Mouse (Mus musculus): ENCODE data around the gene Gm21680. TPM values are rescaled to one million over a fixed set of nuclear protein-coding genes. Genes with fewer than 3 reads are reported as not detected.
"Not testable (repeated sequence)": the region's sequence is repeated elsewhere in the genome, so short reads cannot be mapped to it uniquely, and the experiment has no call there.

Gene Gm21680
- total RNA-seq (2021) (not detected), polyA plus RNA-seq (2012; rRNA removed) (not detected in 2 replicates)
- long read RNA-seq = 0 reads

- DNase-seq = not testable (repeated sequence)
These were observed at the start of gene Gm21680 for GRCm38 (mm10) chr5:25972563-25972962. TSS of gene Gm21680 (minus strand) at chr5:25972663.

- DNase-seq = not testable (repeated sequence)
These were observed 35.2 kb upstream of the Gm21680 start for GRCm38 (mm10) chr5:26007697-26008096.

GRCm38 (mm10) chr5:26006937-26007695 is 34.7 kb upstream of the Gm21680 start:
- DNase-seq = peak; percentile 59

- not testable (repeated sequence) for DNase-seq
These were observed 32.2 kb upstream of the Gm21680 start, which contains the start of gene Gm1979 for GRCm38 (mm10) chr5:26004698-26005097. TSS of gene Gm1979 (minus strand) at chr5:26004798.

GRCm38 (mm10) chr5:25988550-25988949 is 16.1 kb upstream of the Gm21680 start, which contains the start of gene Gm21698:
TSS of gene Gm21698 (minus strand) at chr5:25988650.
- DNase-seq = not testable (repeated sequence)

GRCm38 (mm10) chr5:25957050-25957449 is 15.4 kb downstream of the Gm21680 start:
- not testable (repeated sequence) for DNase-seq

- peak; percentile 28 for DNase-seq
These were observed 15.9 kb downstream of the Gm21680 start for GRCm38 (mm10) chr5:25956611-25957010.

- not testable (repeated sequence) for DNase-seq
These were observed 18.1 kb downstream of the Gm21680 start, which contains the start of gene Gm21671 for GRCm38 (mm10) chr5:25954317-25954716. TSS of gene Gm21671 (minus strand) at chr5:25954417.

- DNase-seq = not testable (repeated sequence)
These were observed 27.1 kb downstream of the Gm21680 start for GRCm38 (mm10) chr5:25945391-25945790.

- not testable (repeated sequence) for DNase-seq
These were observed 30.2 kb downstream of the Gm21680 start, which contains the start of gene Gm21663 for GRCm38 (mm10) chr5:25942281-25942680. TSS of gene Gm21663 (minus strand) at chr5:25942381.

Other genes with a start within 250 kb of the Gm21680 start
- 1 to 10 TPM; 6.2 to 9.3 TPM for gene Actr3b, start 212.7 kb downstream of the Gm21680 start, total RNA-seq (2021)
- gene Actr3b, start 212.7 kb downstream of the Gm21680 start, polyA plus RNA-seq (2012; rRNA removed) = 1.7 and 1.8 TPM in 2 replicates
- gene Gm21663, start 30.3 kb downstream of the Gm21680 start, total RNA-seq (2021) = under 1 TPM in 1 of 2 experiments, not detected in 1; 0.17 TPM
- not detected in 2 replicates for gene Gm21663, start 30.3 kb downstream of the Gm21680 start, polyA plus RNA-seq (2012; rRNA removed)
- gene Gm21671, start 18.2 kb downstream of the Gm21680 start, total RNA-seq (2021) = not detected
- not detected in 2 replicates for gene Gm21671, start 18.2 kb downstream of the Gm21680 start, polyA plus RNA-seq (2012; rRNA removed)
- gene Gm21698, start 16.0 kb upstream of the Gm21680 start, total RNA-seq (2021) = not detected
- not detected in 2 replicates for gene Gm21698, start 16.0 kb upstream of the Gm21680 start, polyA plus RNA-seq (2012; rRNA removed)
- not detected for gene Gm1979, start 32.1 kb upstream of the Gm21680 start, total RNA-seq (2021)
- not detected in 2 replicates for gene Gm1979, start 32.1 kb upstream of the Gm21680 start, polyA plus RNA-seq (2012; rRNA removed)
- not detected for gene Gm5862, start 50.3 kb upstream of the Gm21680 start, total RNA-seq (2021)
- gene Gm5862, start 50.3 kb upstream of the Gm21680 start, polyA plus RNA-seq (2012; rRNA removed) = not detected in 2 replicates
- not detected for gene Speer4a, start 66.9 kb upstream of the Gm21680 start, total RNA-seq (2021)
- gene Speer4a, start 66.9 kb upstream of the Gm21680 start, polyA plus RNA-seq (2012; rRNA removed) = not detected in 2 replicates
- not detected for gene Gm7347, start 85.9 kb upstream of the Gm21680 start, total RNA-seq (2021)
- not detected in 2 replicates for gene Gm7347, start 85.9 kb upstream of the Gm21680 start, polyA plus RNA-seq (2012; rRNA removed)
- gene Gm10471, start 116.6 kb upstream of the Gm21680 start, total RNA-seq (2021) = not detected
- gene Gm10471, start 116.6 kb upstream of the Gm21680 start, polyA plus RNA-seq (2012; rRNA removed) = not detected in 2 replicates
- not detected for gene 5031410I06Rik, start 132.7 kb upstream of the Gm21680 start, total RNA-seq (2021)
- not detected in 2 replicates for gene 5031410I06Rik, start 132.7 kb upstream of the Gm21680 start, polyA plus RNA-seq (2012; rRNA removed)
- gene Gm10220, start 148.8 kb upstream of the Gm21680 start, total RNA-seq (2021) = not detected
- gene Gm10220, start 148.8 kb upstream of the Gm21680 start, polyA plus RNA-seq (2012; rRNA removed) = not detected in 2 replicates